Mouse (Mus musculus) heart, adult 9 months (tissue): ENCODE results near the gene Tgfb2.

Experiments
- DNase-seq, 2 experiments: peaks; one replicate each; pipeline ENCODE4 v3.0.0; 2022; ENCODE audit warnings: low spot score in 2 of 2

The Tgfb2 gene

DNA sequence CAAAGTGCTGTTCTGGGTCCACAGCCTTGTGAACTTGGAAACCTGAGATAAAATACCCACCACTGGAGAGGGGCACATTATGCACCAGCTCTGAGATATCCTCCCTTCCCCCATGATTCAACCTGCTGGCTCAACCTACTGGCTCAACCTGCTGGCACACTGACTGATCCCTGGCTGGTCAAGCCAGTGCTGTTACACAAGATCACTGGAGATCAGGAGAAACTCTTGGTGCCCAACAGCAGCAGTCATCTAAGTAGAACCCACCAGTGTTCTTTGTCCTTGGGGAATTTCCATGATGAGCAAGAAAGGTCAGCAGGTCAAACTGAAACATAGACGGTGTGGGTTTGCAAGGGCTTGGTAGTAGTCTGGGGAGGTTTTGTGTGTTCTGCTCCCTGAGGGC, 49.6 kb downstream of the Tgfb2 start:
- no peak for DNase-seq

DNA sequence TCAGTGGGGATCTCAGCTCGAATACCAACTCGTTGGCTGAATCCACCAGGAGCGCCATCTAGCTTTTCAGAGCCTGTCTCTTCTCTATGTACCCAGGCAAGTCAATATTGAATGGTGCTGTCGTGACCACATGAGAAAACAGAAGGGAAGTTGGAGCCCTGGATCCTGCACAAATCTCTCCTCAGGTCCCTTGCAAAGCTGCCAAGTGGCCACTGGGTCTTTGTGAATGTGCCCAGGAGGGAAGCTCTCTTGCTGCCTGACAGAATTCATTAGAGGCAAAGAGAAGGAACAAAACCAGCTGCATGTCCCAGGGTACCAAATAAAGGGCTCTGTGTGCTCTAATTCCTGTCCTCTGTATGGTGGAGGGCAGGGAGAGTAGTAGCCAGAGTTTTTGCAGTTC, 50.7 kb downstream of the Tgfb2 start:
- DNase-seq: no peak

DNA sequence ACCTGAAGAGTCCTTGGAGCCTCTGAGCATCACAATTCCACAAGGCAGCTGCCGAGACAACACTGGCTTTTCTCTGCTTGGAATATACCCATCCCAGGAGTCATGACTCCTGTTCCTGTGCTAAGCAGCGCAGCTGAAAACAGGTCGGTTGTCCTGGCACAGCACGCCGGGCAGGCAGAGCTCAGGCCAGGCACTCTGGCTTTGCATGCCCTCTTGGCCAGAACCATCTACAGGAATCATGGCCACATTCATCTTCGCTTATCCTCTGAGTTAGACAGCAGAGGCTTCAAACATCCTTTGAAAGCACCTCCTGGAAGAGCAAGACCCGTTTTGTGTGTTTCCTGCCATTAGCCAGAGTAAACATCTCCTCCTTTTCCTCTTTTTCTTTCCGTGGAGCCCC, 53.6 kb downstream of the Tgfb2 start:
- DNase-seq: no peak

DNA sequence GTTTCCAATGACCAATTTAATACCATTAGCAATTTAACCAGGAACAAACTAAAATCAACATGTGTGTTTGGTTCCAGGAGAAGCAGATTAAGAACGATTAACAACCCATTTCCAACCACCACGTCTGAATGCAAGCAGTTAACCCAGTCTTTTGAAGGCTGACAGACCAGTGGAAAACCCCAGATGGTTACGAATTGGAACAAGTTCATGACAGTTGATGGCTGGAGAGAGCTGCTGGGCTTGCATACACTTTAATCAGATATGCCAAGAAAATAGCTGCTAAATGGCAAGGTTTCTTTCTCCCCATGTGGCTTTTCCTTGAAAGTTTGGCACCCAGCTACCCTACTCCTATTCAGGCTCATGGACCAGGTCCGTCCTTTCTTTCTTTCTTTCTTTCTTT, 55.8 kb downstream of the Tgfb2 start:
- no peak for DNase-seq

DNA sequence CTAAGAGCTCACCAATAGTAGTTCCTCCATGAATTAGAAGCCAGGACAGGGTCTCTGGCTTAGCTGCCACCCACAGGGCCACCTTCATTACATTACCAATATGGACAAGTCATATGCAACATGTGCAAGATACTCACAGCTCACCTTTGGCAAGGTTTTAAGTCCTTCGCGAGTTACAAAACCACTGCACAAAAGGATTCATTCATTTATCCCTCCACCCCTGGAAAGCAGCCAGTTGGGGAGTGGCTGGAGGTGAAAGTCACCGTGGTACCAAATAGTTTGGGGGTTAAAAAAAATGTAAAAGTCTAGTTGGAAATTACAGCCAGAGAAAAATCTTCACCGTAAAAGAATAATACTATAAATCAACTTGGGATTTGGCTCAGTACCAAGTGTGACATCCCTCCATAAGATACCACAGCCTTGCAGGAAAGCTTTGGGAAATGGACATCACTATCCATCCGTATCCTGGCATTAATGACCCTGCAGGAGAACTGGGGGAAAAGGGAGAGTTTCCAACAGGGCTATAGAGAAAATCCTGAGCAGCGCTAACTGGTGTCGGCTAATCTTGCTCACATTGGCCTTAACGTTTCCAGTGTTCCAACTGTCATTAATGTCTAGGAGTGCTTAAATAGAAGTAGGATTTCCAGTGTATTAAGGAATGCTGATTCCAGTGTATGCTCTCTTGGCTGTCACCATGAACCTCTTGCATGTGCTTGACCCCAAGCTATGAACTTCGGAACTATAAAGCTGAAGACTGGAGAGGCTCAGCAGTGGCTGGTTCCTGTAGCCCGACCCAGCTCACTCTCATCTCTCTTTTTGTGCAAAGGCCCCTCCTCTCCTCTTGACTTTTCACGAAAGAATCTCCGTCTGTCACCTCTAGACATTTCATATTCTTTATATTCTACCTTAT, 68.2 kb downstream of the Tgfb2 start:
- DNase-seq: no peak

DNA sequence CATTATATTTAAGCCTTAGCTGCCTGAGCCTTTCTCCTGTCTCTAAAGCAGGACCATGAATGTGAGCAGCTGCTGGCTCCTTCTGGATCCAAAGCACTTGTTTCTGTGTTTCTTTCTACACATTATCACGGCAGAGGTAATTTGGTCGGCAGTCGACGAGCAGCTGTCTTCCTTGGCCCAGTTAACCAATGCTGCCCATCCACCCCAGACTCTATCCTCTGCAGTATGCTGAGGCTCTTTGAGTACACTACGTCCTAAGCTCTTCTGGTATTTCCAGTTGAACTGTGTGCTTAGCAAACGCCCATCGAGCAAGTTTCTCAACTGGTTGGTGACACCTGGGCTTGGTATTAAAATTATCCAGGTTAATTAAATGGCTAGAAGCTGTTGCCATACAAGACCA, 70.7 kb downstream of the Tgfb2 start:
- no peak for DNase-seq

DNA sequence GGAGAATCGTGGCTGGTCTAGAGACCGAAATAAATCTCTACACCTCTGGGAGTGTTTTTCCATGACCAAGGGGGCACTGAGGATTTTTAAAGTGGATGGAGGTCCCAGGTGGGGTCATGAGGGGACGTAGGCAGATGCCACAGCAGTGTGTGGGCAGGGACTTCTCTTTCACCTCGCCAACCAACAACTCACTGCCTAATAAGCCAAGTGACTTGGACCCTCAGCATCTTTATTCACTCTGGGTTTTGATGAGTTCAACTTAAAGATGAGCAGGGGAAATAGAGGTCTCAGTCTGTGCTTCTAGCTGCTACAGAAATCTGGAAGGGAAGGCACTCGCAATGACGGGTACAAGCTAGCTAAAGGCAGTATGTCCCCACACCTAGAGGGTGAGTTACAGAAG, 74.3 kb downstream of the Tgfb2 start:
- DNase-seq: no peak

DNA sequence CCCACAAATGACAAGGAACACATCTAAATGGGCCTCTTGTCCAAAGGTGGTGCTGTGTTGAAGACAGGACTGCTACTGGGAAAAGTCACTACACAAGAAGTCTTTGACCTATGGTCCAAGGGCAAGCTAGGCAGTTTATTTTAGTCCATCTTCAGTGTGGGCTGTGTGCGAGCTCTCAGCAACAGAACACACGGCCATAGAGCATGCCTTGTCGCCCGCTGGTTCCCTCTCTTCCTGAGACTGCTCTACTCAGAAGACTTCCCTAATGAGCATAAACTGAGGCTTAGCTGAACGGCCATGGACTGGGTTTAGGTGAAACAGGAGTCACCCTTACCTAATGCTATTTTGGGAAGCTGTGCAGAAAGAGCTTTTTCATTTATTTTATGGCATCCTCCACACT, 74.8 kb downstream of the Tgfb2 start:
- DNase-seq: no peak

DNA sequence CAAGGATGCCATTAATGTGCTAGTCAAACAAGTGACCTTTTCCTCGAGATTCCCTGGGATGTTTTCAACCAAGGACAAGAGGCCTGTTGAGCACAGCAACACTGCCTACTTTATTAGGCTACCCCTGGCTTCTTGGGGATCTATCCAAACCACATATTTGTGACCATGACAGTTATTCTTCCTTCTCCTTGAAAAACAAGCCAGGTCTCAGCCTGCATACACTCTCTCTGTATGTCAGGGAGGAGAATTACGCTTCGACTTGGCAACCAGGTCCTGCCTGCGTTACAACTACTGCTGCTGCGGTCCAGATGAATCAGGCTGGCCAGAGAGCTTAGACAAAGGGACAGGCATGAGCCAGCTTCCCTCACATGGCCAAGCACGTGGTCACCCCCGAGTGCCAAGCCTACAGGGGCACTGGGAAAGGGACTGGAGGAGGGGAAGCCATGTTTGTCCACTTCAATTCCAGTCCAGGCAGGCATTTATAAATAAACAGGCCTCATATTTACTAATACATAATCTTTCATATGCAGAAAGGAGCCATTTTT, 78.3 kb downstream of the Tgfb2 start:
- peak; percentile 75 to 83 for DNase-seq

DNA sequence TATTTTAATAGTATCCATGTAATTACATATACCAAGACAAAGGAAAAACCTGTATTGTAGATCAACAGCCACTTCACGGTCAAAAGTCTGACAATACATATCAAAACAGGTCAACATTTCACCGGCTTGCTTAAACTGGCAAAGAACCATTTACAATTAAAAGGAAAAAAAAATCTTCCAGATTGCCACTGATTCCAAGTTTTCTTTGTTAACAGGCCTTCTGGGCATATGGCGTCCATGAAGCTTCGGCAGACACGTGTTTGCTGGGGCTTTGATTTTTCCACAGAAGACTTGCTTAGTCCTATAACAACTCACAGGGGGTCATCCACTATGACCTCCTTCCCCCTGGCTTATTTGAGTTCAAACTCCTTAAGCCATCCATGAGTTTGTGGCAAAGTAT, 81.3 kb downstream of the Tgfb2 start:
- DNase-seq: no peak

DNA sequence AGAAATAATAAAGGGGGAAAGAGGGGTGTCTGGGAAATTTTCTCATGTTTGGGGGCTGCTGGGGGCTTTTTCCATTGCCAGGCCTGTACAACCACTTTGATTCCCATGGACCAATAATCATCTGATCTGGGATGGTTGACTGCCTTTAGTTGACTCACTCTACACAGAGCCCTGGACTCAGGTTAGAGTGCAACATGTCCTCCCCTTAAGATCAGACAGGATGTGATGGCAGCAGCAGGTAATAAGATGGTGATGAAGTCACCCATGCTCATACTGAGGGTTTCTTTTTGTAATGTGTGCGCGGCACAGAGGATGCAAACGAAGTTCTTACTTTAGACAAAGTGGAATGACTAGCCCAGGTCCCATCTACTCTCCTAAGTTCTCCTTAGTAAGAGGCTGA, 84.0 kb downstream of the Tgfb2 start:
- no peak for DNase-seq

DNA sequence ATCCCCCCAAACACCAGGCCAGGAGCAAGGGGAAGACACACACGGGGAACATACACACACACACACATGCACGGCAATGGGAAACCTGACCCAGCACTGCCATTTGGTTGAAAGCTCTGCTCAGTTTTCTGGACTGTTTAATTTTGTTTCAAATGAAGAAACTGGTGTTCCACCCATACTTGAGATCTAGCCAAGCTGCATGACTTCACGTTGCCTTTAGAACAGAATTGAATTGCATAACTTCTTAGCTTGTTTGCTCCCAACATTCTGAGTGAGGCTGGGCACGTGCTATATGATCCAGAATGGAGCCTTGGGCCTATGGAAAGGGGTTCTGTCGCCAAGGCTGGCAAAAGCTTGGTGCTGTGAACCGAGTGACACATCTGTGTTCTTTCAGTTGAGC, 87.5 kb downstream of the Tgfb2 start:
- DNase-seq: peak; percentile 34 to 64

DNA sequence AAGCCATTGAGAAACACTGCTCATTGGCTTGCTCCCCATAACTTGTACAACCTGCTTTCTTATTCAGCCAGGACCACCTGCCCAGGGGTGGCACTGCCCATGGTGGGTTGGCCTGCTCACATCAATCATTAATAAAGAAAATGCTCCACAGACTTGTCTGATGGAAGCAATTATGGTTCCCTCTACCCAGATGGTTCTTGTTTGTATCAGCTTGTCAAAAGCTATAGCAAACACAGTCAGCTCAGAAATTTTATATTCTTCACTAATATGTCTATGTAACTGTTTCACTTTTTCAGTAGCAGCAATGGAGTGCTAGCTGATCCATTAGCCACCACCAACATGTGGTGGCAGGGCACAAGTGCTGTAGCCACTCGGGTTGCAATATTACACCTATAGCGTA, 94.4 kb downstream of the Tgfb2 start:
- no peak for DNase-seq

DNA sequence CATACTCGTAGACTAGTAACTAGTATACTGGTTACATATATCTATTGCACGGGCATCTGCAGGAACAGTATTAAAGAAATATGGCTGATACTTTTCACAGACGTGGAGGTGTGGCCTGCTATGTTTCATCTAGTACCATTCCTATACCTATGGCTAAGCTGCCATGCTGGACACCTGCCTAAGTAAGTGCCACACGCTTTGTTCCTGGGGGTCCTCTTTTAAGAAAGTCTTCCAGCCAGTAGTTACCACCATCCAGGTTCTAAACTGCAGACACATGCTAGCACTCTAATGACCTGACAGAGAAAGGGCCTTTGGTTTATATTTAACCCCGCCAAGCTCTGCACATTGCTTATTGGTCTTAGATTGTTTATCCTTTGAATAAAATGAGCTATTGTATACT, 95.3 kb downstream of the Tgfb2 start:
- no peak for DNase-seq

DNA sequence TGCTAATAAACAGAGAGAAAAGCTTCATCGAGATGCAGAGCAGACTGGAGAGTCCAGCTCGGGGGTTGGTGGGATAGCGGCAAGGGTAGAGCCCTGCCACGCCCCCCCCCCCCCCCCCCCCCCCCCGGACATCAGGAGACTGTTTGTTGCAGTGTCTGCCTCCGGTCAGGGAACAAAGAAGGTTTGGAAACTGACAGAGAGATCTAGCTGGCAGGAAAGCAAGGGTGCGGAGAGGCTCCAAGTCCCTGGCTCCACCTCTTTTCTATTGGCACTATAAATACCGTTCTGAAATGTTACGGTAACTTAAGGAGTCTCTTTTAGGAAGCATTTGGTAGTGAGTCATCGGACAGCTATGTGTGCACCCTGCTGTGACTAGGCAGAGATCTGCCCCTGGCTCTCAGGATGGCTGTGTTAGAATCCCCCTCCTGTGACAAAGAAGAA, 96.0 kb downstream of the Tgfb2 start:
- peak; percentile 57 to 67 for DNase-seq

DNA sequence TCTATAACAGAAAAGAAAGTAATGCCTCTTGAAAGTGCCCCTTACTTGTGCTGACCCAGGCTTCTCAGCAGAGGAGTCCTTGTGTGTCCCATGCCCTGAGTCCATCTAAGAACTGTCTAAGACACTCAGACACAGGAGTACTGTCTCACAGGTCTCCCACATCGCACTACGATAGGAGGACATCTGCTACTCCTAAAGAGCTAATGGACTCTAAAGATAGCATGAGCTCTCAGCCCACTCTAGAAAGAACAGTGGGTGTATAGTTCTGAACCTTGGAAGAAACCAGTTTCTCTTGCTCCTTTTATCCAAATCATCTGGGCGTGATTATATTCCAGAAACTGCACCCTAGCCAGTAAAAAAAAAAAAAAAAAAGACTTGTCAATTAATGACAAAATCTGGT, 97.7 kb downstream of the Tgfb2 start:
- no peak for DNase-seq

DNA sequence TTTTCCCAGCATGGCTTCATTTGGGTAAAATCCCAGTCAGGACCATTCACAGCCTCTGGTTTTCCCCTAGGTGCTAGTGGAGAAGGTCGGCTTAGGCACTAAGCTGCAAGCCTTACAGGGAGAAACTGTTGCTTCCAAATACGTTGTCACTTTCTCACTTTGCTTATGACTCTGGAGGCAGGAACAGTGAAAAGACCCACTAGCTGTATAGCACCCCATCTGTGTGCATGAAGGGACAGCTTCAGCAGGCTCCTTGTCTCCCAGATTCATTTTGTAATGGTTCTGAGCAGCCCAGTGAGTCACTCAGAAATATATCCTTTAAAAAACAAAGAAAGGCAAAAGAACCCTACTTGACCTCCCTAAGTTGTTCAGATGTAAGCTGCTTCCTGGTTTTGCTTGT, 100.2 kb downstream of the Tgfb2 start:
- DNase-seq: no peak

DNA sequence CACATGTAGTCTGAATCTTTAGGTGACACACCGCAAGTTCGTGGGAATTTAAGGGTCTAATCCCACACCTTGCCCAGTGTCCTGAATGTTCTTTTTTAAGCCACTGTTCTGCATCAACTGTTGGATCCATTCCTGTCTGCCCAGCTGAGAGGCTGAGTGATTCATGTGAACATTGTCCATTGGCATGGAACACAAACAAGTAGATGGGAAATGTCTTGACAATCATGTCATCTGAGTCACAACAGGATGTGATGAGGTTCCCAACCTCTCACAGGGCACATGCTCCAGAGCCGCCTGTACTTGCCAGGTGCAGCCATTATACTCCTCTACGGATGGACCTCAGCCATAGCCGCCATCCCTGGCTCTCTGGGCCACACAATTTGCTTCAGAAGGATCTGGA, 101.7 kb downstream of the Tgfb2 start:
- no peak for DNase-seq

DNA sequence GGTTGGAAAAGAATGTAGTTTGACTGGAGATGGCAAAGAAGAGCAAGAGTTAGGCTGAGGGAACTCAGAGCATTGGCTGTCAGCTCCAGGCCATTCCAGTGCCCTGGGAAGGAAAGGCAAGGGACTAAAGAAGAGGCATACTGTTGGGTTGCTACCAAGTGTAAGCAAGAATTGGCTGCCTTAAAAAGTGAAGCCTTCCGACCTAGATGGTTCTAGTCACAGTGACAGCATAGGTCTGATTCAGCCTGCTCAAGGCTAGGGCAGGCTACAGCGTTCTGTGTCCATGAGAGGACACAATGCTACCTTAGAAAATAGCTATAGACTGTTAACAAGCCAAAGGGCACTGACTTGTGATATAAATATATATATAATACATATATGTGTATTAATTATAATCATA, 117.6 kb downstream of the Tgfb2 start:
- no peak for DNase-seq

DNA sequence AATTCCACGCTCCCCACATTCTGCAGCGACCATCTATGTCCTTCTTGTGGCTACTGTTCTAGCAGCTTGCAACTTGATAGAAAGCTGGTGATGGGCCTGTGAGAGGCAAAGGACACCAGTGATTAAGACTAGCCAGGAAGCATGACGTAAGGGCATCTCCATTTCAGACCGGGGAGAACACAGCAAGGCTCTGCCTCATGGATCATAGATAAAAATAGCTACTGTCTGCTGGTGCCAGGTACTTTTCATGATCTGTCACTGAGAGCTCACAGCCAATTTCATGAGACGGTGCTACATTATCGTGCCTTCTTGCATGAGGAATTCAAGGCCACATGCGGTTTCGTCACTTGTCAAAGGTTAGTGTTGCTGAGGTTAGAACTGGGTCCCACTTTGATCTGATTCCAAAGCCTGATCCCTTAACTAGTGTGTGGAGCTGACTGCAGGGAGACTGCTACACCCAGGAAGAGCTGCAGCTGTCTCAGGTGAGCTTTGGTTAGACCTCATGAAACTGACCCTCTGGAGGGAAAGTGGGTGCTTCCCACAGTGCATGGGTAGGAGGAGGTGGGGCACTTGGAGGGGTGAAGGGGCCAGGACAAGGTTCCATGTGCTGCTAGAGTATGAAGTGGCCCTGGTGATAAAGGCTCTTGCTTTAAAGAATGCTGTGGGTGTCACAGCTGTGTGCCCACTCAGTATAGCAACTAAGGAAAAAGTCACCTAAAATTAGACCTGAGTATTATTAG, 118.6 kb downstream of the Tgfb2 start:
- peak; percentile 74 to 80 for DNase-seq

DNA sequence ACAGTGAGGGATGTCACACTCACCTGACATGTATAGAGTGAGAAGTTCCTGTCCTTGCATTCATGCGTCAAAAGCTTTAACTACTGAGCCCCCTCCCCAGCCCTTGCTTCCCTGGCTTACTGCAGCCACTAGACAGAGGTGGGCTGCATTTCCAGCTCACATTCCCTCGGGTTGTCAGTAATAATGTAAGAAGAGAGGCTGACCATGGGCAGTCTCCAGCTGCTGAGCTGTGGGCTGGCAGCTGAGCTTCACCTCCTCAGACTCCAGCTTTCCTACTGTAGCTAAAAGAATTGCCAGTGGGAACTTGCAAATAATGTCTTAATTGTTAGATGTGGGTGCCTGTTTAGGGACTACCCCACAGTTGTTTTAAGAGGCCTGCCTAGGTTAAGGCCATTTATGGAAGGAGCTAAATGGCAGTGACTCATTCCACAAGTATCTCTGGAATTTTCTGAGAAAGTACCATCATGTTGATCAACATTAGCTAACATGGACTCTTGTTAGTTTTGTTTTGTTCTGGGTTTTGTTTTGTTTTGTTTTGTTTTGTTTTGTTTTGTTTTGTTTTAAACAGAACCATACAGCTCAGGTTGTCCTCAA, 120.1 kb downstream of the Tgfb2 start:
- no peak for DNase-seq

DNA sequence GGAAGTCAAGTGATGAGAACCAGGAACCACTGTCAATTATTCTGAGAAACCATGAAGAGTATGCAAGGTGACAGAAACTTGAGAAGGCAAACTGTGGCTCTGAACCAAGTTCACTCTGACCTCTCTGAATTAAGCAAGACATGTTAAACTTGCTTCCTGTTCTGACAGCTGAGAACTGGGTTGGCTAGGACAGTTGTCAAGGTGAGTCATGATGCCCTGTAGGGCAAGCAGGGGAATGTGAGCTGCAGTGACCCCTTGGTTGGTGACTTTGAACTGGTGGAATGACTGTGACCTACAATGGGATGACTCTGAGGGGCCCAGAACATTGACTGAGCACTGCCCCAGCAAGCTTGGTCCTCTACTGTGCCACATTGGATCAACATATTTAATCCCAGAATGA, 121.9 kb downstream of the Tgfb2 start:
- no peak for DNase-seq

DNA sequence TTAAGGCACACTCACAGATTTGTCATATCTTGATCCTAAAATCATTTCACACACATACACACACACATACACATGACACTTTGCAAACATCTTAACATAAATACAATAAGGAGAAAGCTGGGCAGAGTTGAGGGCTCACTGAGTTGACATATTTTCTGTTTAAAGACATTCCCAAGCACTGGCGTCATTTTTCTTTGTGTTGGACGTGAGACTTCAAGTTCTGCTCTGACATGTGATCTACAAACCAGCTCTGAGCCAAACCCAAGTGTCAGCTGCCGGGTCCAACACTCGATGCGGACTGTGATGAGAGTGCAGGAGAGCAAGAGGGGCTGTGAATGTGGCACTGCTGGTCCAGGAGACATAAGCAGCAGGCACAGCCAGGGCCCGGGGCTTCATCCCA, 123.7 kb downstream of the Tgfb2 start:
- DNase-seq: no peak
